Mouse (Mus musculus): ENCODE data around the gene Igf1r. TPM values are rescaled to one million over a fixed set of nuclear protein-coding genes. Genes with fewer than 3 reads are reported as not detected.
A peak's percentile ranks its signal among the peaks of the same experiment; 100 is the strongest.

Gene Igf1r
- polyA plus RNA-seq, 1 experiment from 2014 or later = 16.1 TPM

GRCm38 (mm10) chr7:68059690-68060089 is 107.1 kb downstream of the Igf1r start:
- H3K27me3 ChIP-seq (replicated peaks) = no peaks in the 10 kb centered on the region
- no peak overlapping the region for H3K4me2 ChIP-seq
- no peak overlapping the region for H3K27ac ChIP-seq
- peaks cover 40% of the 10 kb centered on the region for H3K4me1 ChIP-seq
- no peak for ATAC-seq (ENCODE audit: insufficient read depth, low FRiP score, low read depth)
- H3K9ac ChIP-seq = no peak overlapping the region
- H3K36me3 ChIP-seq = no peaks in the 10 kb centered on the region
- H3K4me3 ChIP-seq (replicated peaks) = no peak overlapping the region
- H3K9me3 ChIP-seq = no peaks in the 10 kb centered on the region
- WGBS = 73% methylated on average over 6 of the region's 6 CpGs

- no peaks in the 10 kb centered on the region for H3K36me3 ChIP-seq
- H3K27me3 ChIP-seq (replicated peaks) = no peaks in the 10 kb centered on the region
- H3K4me1 ChIP-seq = peaks cover 40% of the 10 kb centered on the region
- H3K9me3 ChIP-seq = no peaks in the 10 kb centered on the region
- no peak overlapping the region for H3K4me2 ChIP-seq
- 70% methylated on average over 9 of the region's 9 CpGs for WGBS
- H3K27ac ChIP-seq = peak overlapping the region; percentile 68
- peak; percentile 58; the same call in 1 of the 2 replicates for ATAC-seq (ENCODE audit: insufficient read depth, low FRiP score, low read depth)
- H3K9ac ChIP-seq = no peak overlapping the region
- H3K4me3 ChIP-seq (replicated peaks) = no peak overlapping the region
Observed at GRCm38 (mm10) chr7:68061434-68061833, 108.8 kb downstream of the Igf1r start.

- WGBS = 65% methylated on average over 13 of the region's 13 CpGs
- H3K36me3 ChIP-seq = no peaks in the 10 kb centered on the region
- ATAC-seq (ENCODE audit: insufficient read depth, low FRiP score, low read depth) = no peak
- peak overlapping the region; percentile 68 for H3K27ac ChIP-seq
- no peak overlapping the region for H3K4me3 ChIP-seq (replicated peaks)
- no peak overlapping the region for H3K4me2 ChIP-seq
- H3K27me3 ChIP-seq (replicated peaks) = no peaks in the 10 kb centered on the region
- H3K9me3 ChIP-seq = no peaks in the 10 kb centered on the region
- H3K4me1 ChIP-seq = peaks cover 40% of the 10 kb centered on the region
- no peak overlapping the region for H3K9ac ChIP-seq
Observed at GRCm38 (mm10) chr7:68062170-68062848, 109.7 kb downstream of the Igf1r start.

- no peaks in the 10 kb centered on the region for H3K27me3 ChIP-seq (replicated peaks)
- peaks cover 40% of the 10 kb centered on the region for H3K4me1 ChIP-seq
- WGBS = 46% methylated on average over 5 of the region's 5 CpGs
- no peak overlapping the region for H3K27ac ChIP-seq
- peak; percentile 15; the same call in 1 of the 2 replicates for ATAC-seq (ENCODE audit: insufficient read depth, low FRiP score, low read depth)
- no peaks in the 10 kb centered on the region for H3K36me3 ChIP-seq
- no peak overlapping the region for H3K4me2 ChIP-seq
- no peak overlapping the region for H3K9ac ChIP-seq
- no peak overlapping the region for H3K4me3 ChIP-seq (replicated peaks)
- no peaks in the 10 kb centered on the region for H3K9me3 ChIP-seq
Observed at GRCm38 (mm10) chr7:68062849-68063208, 110.2 kb downstream of the Igf1r start.

- no peaks in the 10 kb centered on the region for H3K36me3 ChIP-seq
- H3K4me3 ChIP-seq (replicated peaks) = no peak overlapping the region
- no peak overlapping the region for H3K4me2 ChIP-seq
- 88% methylated on average over 9 of the region's 9 CpGs for WGBS
- ATAC-seq (ENCODE audit: insufficient read depth, low FRiP score, low read depth) = no peak
- H3K27ac ChIP-seq = no peak overlapping the region
- peaks cover 40% of the 10 kb centered on the region for H3K4me1 ChIP-seq
- H3K9ac ChIP-seq = no peak overlapping the region
- no peaks in the 10 kb centered on the region for H3K27me3 ChIP-seq (replicated peaks)
- no peaks in the 10 kb centered on the region for H3K9me3 ChIP-seq
Observed at GRCm38 (mm10) chr7:68063711-68064110, 111.1 kb downstream of the Igf1r start.

GRCm38 (mm10) chr7:68064120-68064519 is 111.5 kb downstream of the Igf1r start:
- Histone ChIP-seq H3K4me2 (no peak overlapping the region), H3K9ac (no peak overlapping the region), H3K4me1 (peaks cover 43% of the 10 kb centered on the region), H3K9me3 (no peaks in the 10 kb centered on the region), H3K36me3 (no peaks in the 10 kb centered on the region), H3K27me3 (replicated peaks) (no peaks in the 10 kb centered on the region), H3K4me3 (replicated peaks) (no peak overlapping the region), H3K27ac (peak overlapping the region; percentile 49; the same call in 1 of the 2 replicates)
- ATAC-seq (ENCODE audit: insufficient read depth, low FRiP score, low read depth) = no peak
- WGBS = 90% methylated on average over 8 of the region's 8 CpGs

GRCm38 (mm10) chr7:68064647-68065362 is 112.2 kb downstream of the Igf1r start:
- Histone ChIP-seq H3K9me3 (no peaks in the 10 kb centered on the region), H3K9ac (no peak overlapping the region), H3K4me2 (peak overlapping the region; percentile 21), H3K27ac (peak overlapping the region; percentile 49), H3K36me3 (no peaks in the 10 kb centered on the region), H3K4me3 (replicated peaks) (no peak overlapping the region), H3K4me1 (peaks cover 43% of the 10 kb centered on the region), H3K27me3 (replicated peaks) (no peaks in the 10 kb centered on the region)
- WGBS = 30% methylated on average over 11 of the region's 11 CpGs
- peak; percentile 63; the same call in 1 of the 2 replicates for ATAC-seq (ENCODE audit: insufficient read depth, low FRiP score, low read depth)

- Histone ChIP-seq H3K4me2 (no peak overlapping the region), H3K9ac (no peak overlapping the region), H3K9me3 (no peaks in the 10 kb centered on the region), H3K27me3 (replicated peaks) (no peaks in the 10 kb centered on the region), H3K4me3 (replicated peaks) (no peak overlapping the region), H3K27ac (no peak overlapping the region), H3K4me1 (peaks cover 44% of the 10 kb centered on the region), H3K36me3 (no peaks in the 10 kb centered on the region)
- ATAC-seq (ENCODE audit: insufficient read depth, low FRiP score, low read depth) = no peak
- 81% methylated on average over 6 of the region's 6 CpGs for WGBS
Observed at GRCm38 (mm10) chr7:68065904-68066303, 113.3 kb downstream of the Igf1r start.

GRCm38 (mm10) chr7:68067321-68067720 is 114.7 kb downstream of the Igf1r start:
- WGBS = 90% methylated on average over 4 of the region's 4 CpGs
- Histone ChIP-seq H3K9ac (no peak overlapping the region), H3K4me1 (peaks cover 38% of the 10 kb centered on the region), H3K27ac (no peak overlapping the region), H3K36me3 (no peaks in the 10 kb centered on the region), H3K27me3 (replicated peaks) (no peaks in the 10 kb centered on the region), H3K4me2 (no peak overlapping the region), H3K4me3 (replicated peaks) (no peak overlapping the region), H3K9me3 (no peaks in the 10 kb centered on the region)
- ATAC-seq (ENCODE audit: insufficient read depth, low FRiP score, low read depth) = no peak

- Histone ChIP-seq H3K4me3 (replicated peaks) (no peak overlapping the region), H3K27me3 (replicated peaks) (no peaks in the 10 kb centered on the region), H3K27ac (no peak overlapping the region), H3K9ac (no peak overlapping the region), H3K36me3 (no peaks in the 10 kb centered on the region), H3K4me1 (peaks cover 31% of the 10 kb centered on the region), H3K9me3 (no peaks in the 10 kb centered on the region), H3K4me2 (no peak overlapping the region)
- WGBS = 63% methylated on average over 7 of the region's 7 CpGs
- no peak for ATAC-seq (ENCODE audit: insufficient read depth, low FRiP score, low read depth)
Observed at GRCm38 (mm10) chr7:68069324-68069723, 116.7 kb downstream of the Igf1r start.

GRCm38 (mm10) chr7:68070030-68070429 is 117.4 kb downstream of the Igf1r start:
- no peaks in the 10 kb centered on the region for H3K36me3 ChIP-seq
- H3K4me1 ChIP-seq = peaks cover 29% of the 10 kb centered on the region; the same call in 1 of the 2 replicates
- no peak overlapping the region for H3K9ac ChIP-seq
- H3K9me3 ChIP-seq = no peaks in the 10 kb centered on the region
- H3K27me3 ChIP-seq (replicated peaks) = no peaks in the 10 kb centered on the region
- WGBS = 7% methylated on average over 3 of the region's 3 CpGs
- no peak overlapping the region for H3K4me2 ChIP-seq
- H3K4me3 ChIP-seq (replicated peaks) = no peak overlapping the region
- 0 out of 2 replicates have a peak overlapping the region, but pooled peaks have one; percentile 26 for H3K27ac ChIP-seq
- ATAC-seq (ENCODE audit: insufficient read depth, low FRiP score, low read depth) = no peak

GRCm38 (mm10) chr7:68070626-68071025 is 118.0 kb downstream of the Igf1r start:
- H3K36me3 ChIP-seq = no peaks in the 10 kb centered on the region
- 14% methylated on average over 7 of the region's 7 CpGs for WGBS

More at GRCm38 (mm10) chr7:68070626-68071025, 118.0 kb downstream of the Igf1r start:
- Histone ChIP-seq H3K9ac (no peak overlapping the region), H3K9me3 (no peaks in the 10 kb centered on the region), H3K27ac (no peak overlapping the region), H3K27me3 (replicated peaks) (no peaks in the 10 kb centered on the region), H3K4me3 (replicated peaks) (no peak overlapping the region), H3K4me2 (no peak overlapping the region), H3K4me1 (peaks cover 29% of the 10 kb centered on the region; the same call in 1 of the 2 replicates)
- ATAC-seq (ENCODE audit: insufficient read depth, low FRiP score, low read depth) = peak; percentile 59; the same call in 1 of the 2 replicates

Data from stomach, embryonic 15.5 days (tissue).